In genomic region chr8:95542191-95542590, GRCm38 (mm10) we compare ENCODE assay signal across 27 mouse cellular contexts. TPM values are rescaled to one million over a fixed set of nuclear protein-coding genes. Genes with fewer than 3 reads are reported as not detected.
"Had no signal": no experiment of that assay in that cellular context is flagged by ENCODE, and none has a peak within 500 bp of the region (broad histone marks: within the 10 kb centered on the region; RNA-seq: fewer than 3 reads in every experiment).

No protein-coding gene starts in this region.

- H3K4me3 ChIP-seq: liver, embryonic 13.5 days; liver, embryonic 15.5 days; megakaryocyte, embryonic 14.5 days; midbrain, embryonic 13.5 days; midbrain, embryonic 15.5 days; neural tube, embryonic 13.5 days; neural tube, embryonic 15.5 days had no signal

- H3K9me3 ChIP-seq: liver, embryonic 13.5 days; liver, embryonic 15.5 days; midbrain, embryonic 13.5 days; midbrain, embryonic 15.5 days; neural tube, embryonic 13.5 days; neural tube, embryonic 15.5 days had no signal

- H3K27me3 ChIP-seq: liver, embryonic 13.5 days; liver, embryonic 15.5 days; midbrain, embryonic 13.5 days; midbrain, embryonic 15.5 days; neural tube, embryonic 13.5 days; neural tube, embryonic 15.5 days had no signal

- H3K9ac ChIP-seq: liver, embryonic 13.5 days; liver, embryonic 15.5 days; liver, postnatal 0 days; lung, embryonic 14.5 days; midbrain, embryonic 13.5 days; midbrain, embryonic 15.5 days; neural tube, embryonic 13.5 days; neural tube, embryonic 15.5 days had no signal

- H3K36me3 ChIP-seq: liver, embryonic 13.5 days; liver, embryonic 15.5 days; midbrain, embryonic 13.5 days; midbrain, embryonic 15.5 days; neural tube, embryonic 13.5 days; neural tube, embryonic 15.5 days had no signal

- H3K27ac ChIP-seq: liver, embryonic 13.5 days; liver, embryonic 15.5 days; macrophage; midbrain, embryonic 13.5 days; midbrain, embryonic 15.5 days; neural tube, embryonic 13.5 days; neural tube, embryonic 15.5 days had no signal

- DNase-seq: liver, embryonic 13.5 days; liver, postnatal 0 days; lung, embryonic 14.5 days; retina, postnatal 1 day; right cerebral cortex, adult 18-20 months; right cerebral cortex, postnatal 25 days; right cerebral cortex, postnatal 4 days; spleen, adult 18-20 months; thymus, adult 2 months; thymus, postnatal 25 days; thymus, postnatal 4 days had no signal

- H3K4me2 ChIP-seq: liver, embryonic 11.5 days; liver, embryonic 13.5 days; liver, embryonic 15.5 days; lung, embryonic 14.5 days; midbrain, embryonic 11.5 days; midbrain, embryonic 13.5 days; midbrain, embryonic 15.5 days; neural tube, embryonic 13.5 days; neural tube, embryonic 15.5 days had no signal

- ATAC-seq: liver, postnatal 0 days; midbrain, embryonic 13.5 days; midbrain, embryonic 15.5 days had no signal

- H3K4me1 ChIP-seq: liver, embryonic 13.5 days; liver, embryonic 15.5 days; megakaryocyte, embryonic 14.5 days; midbrain, embryonic 13.5 days; midbrain, embryonic 15.5 days; neural tube, embryonic 15.5 days had no signal

RNA-seq across cellular contexts. Expression of gene Ccdc113, which starts 8.3 kb away (rescaled TPM):
- polyA plus RNA-seq: liver, embryonic 11.5 days; liver, embryonic 13.5 days; liver, embryonic 15.5 days; liver, postnatal 0 days; macrophage; midbrain, embryonic 11.5 days; small intestine, adult 2 months; stomach, embryonic 14.5 days had no signal

RNA-seq across cellular contexts. Expression of gene Prss54, which starts 33.9 kb away (rescaled TPM):
- polyA plus RNA-seq: liver, embryonic 11.5 days; liver, embryonic 13.5 days; liver, embryonic 15.5 days; liver, postnatal 0 days; lung, embryonic 14.5 days; lung, embryonic 16.5 days; macrophage; midbrain, embryonic 11.5 days; midbrain, embryonic 13.5 days; midbrain, embryonic 15.5 days; midbrain, postnatal 0 days; neural tube, embryonic 11.5 days; neural tube, embryonic 13.5 days; neural tube, embryonic 15.5 days; small intestine, adult 2 months; stomach, embryonic 14.5 days; stomach, embryonic 16.5 days; urinary bladder, adult 2 months had no signal
